Mouse (Mus musculus) bone marrow, adult 2 months (tissue): ENCODE measurements around the gene Nfia. TPM values are rescaled to one million over a fixed set of nuclear protein-coding genes. Genes with fewer than 3 reads are reported as not detected.

Experiments
- H3K27ac ChIP-seq: fragments of 200-500 bp; 2 replicates; pipeline ENCODE4 v1.5.1; 2012; ENCODE audit warnings: low read depth, mild to moderate bottlenecking, control low read depth, inconsistent platforms, low read length; ENCODE audit not compliant: control insufficient read depth, poor library complexity, insufficient read depth
- H3K4me1 ChIP-seq: fragments of 200-500 bp; 2 replicates; pipeline ENCODE4 v1.6.1; 2011; ENCODE audit warnings: low read length; ENCODE audit not compliant: control insufficient read depth, insufficient read depth
- H3K4me3 ChIP-seq: fragments of 200-500 bp; replicated peaks from 2 replicates; pipeline ENCODE3; 2011; ENCODE audit warnings: mild to moderate bottlenecking, low read depth, low read length, control low read depth; ENCODE audit not compliant: control insufficient read depth
- CTCF ChIP-seq: fragments of 200-500 bp; IDR thresholded peaks from 2 replicates; pipeline ENCODE4 v1.5.1; 2011; ENCODE audit warnings: low read length, control low read depth; ENCODE audit not compliant: control insufficient read depth, insufficient read depth
- POLR2A ChIP-seq: fragments of 200-500 bp; IDR thresholded peaks from 2 replicates; pipeline ENCODE4 v1.6.1; 2011; ENCODE audit warnings: low read depth, mild to moderate bottlenecking, control low read depth, low read length, borderline replicate concordance; ENCODE audit not compliant: control insufficient read depth
- WGBS: fragments of 180-500 bp; shearing (Covaris S2); methylation state at CpG from one replicate; pipeline ENCODE4 v1.1.7; 2018; 5-methylcytosine and 5-hydroxymethylcytosine counted together
- polyA plus RNA-seq: library from polyadenylated mRNA; stranded (reverse); fragments of >200 nt; gene quantifications from 2 replicates; pipeline ENCODE4 v1.2.4, GENCODE M21; 2011; ENCODE audit warnings: low replicate concordance; ENCODE audit not compliant: missing spikeins, insufficient read depth, insufficient read length

The Nfia gene
- polyA plus RNA-seq, 1 experiment: 5.8 TPM

- no peak for TF ChIP-seq CTCF
- TF ChIP-seq POLR2A: no peak
- Histone ChIP-seq H3K27ac (no peak overlapping the region), H3K4me3 (no peak overlapping the region), H3K4me1 (no peaks in the 10 kb centered on the region; the same call in none of the 2 replicates)
- 3% methylated on average over 10 of the region's 10 CpGs for WGBS
Measured at GRCm38 (mm10) chr4:97776388-97777080, 4.0 kb downstream of the Nfia start.

- WGBS: under 1% methylated on average over 54 of the region's 77 CpGs
- TF ChIP-seq CTCF (no peak), POLR2A (no peak)
- peak overlapping the region; percentile 45; the same call in 1 of the 2 replicates for H3K27ac ChIP-seq
Measured at GRCm38 (mm10) chr4:97777081-97777705, 4.7 kb downstream of the Nfia start.

GRCm38 (mm10) chr4:97777706-97778176, 5.2 kb downstream of the Nfia start, which contains the start of gene E130114P18Rik:
TSS of gene E130114P18Rik (minus strand) at chr4:97778078.
- no peaks in the 10 kb centered on the region; the same call in none of the 2 replicates for H3K4me1 ChIP-seq
- WGBS: under 1% methylated on average over 37 of the region's 37 CpGs
- TF ChIP-seq CTCF: no peak
- 0 out of 2 replicates have a peak, but pooled peaks have one; percentile 22 for TF ChIP-seq POLR2A
- H3K4me3 ChIP-seq: peak within 1 kb of the TSS; percentile 81
- peak within 1 kb of the TSS; percentile 78; the same call in 1 of the 2 replicates for H3K27ac ChIP-seq

More at GRCm38 (mm10) chr4:97777081-97777705, 4.7 kb downstream of the Nfia start:
- no peaks in the 10 kb centered on the region; the same call in none of the 2 replicates for H3K4me1 ChIP-seq
- H3K4me3 ChIP-seq: peak overlapping the region; percentile 81

DNA sequence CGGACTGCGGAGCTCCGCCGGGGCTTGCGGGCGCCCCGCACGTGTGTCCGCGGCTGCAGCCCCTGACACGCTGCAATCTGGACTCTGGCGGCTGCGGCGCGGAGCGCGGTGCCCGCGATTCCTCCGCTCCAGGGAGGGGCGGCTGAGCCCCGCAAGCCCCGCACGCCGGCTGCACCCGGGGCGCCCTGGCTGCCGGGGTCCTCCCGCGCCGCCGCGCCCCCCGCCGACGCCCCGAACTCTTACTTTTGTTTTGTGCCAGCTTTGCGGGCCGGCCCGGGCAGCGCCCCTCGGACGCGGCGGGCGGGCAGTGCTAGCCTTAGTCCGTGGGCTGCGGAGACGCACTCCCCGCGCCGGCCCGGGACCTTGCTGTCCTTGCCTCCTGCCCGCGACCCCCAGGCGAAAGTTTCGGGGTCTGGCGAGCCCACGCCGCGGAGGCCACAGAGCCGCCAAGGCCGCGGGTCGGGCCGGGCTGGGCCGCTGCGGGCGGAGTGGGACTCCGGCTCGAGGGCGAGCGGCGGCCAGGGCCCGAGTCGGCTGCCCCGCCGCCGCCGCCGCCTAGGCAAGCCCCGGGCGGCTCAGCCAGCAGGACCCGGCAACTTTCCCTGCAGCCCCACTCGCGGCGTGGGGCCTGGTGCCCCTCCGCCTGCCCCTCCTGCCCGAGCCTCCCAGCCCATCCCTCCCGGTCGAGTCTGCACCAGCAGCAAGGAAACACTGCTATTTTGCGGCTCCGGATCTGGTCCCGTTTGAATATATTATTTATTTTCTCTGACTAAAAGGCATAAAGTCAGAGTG, 5.9 kb downstream of the Nfia start:
- under 1% methylated on average over 93 of the region's 94 CpGs for WGBS

DNA sequence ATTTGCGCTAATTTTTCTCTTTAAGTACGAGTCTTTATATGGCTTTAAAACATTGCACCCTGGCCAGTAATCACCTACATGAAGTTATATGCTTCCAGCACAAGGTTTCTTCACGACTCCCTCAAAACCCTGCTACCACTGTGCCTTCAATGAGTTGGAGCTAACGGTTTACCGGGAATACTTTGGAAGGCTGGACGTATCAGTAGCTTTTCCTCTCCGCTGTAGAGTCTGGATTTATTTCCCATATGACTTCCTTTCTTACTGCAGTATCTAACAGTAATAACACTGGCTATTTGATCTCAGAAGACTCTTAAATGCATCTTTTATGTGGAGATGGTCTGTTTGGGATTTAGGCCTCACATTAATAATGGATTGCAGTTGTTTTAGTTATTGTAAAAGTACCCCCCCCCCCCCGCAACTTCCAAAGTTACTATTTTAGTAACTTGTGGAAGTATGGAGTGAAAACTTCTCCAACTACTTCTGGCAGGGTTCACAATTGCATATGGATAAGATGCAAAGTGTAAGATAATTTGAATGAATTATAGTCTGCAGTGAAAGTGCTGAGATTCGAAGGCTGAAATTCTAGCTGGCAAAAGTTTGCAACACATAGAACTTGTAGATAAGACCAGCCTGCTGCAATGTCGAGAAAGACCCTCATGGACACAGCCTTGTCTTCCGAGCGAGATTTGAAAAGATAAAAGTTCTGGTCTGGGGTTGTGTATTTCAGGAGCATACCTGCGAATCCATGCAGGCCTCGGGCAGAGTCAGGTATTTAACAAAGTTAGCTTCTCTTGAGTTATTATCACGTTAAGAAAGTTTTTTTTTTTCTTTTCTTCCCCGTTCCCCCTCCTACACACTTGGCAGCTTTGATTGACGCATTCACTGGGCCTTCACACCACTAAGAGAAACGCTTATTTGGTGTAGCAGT, 6.7 kb downstream of the Nfia start:
- Histone ChIP-seq H3K4me1 (no peaks in the 10 kb centered on the region; the same call in none of the 2 replicates), H3K4me3 (no peak overlapping the region), H3K27ac (no peak overlapping the region)
- WGBS: 55% methylated on average over 18 of the region's 18 CpGs
- TF ChIP-seq POLR2A: no peak
- no peak for TF ChIP-seq CTCF

More for the DNA sequence above, 5.9 kb downstream of the Nfia start:
- no peaks in the 10 kb centered on the region; the same call in none of the 2 replicates for H3K4me1 ChIP-seq
- TF ChIP-seq POLR2A: no peak
- no peak for TF ChIP-seq CTCF
- peak overlapping the region; percentile 78; the same call in 1 of the 2 replicates for H3K27ac ChIP-seq
- H3K4me3 ChIP-seq: peak overlapping the region; percentile 81

GRCm38 (mm10) chr4:97780024-97780423, 7.5 kb downstream of the Nfia start:
- no peak overlapping the region for H3K4me3 ChIP-seq
- WGBS: 77% methylated on average over 7 of the region's 7 CpGs
- no peaks in the 10 kb centered on the region; the same call in none of the 2 replicates for H3K4me1 ChIP-seq
- no peak overlapping the region for H3K27ac ChIP-seq
- TF ChIP-seq POLR2A (no peak), CTCF (no peak)
